Mouse (Mus musculus) forelimb bud, embryonic 11.5 days (tissue): ENCODE data around the gene Slc22a23.
A peak's percentile ranks its signal among the peaks of the same experiment; 100 is the strongest.

Experiments
- DNase-seq: peaks from one replicate; pipeline ENCODE4 v3.0.0-alpha.2; 2012; ENCODE audit warnings: low read depth, low spot score

The Slc22a23 gene

DNA sequence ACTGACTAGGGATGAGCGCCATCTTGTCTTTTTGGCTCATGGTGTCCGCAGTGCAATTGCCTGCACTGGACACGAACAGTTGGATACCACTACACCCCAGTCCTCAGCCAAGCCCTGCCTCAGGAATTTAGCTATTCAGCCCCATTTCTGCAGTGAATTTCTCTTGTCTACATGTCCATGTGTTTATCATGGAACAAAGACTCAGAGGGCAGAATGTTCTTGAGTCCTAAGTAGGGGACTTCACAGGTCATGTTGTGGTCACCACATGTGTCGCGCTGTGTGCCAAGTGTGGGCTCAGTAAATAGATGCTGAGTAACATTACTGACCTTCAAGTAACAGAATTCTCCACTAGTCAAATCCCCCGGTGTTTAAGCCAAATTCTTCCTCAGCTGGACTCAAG lies 109.9 kb downstream of the Slc22a23 start:
- no peak for DNase-seq

- DNase-seq = no peak
These were observed 110.5 kb downstream of the Slc22a23 start for GRCm38 (mm10) chr13:34234439-34234838.

GRCm38 (mm10) chr13:34232992-34233391 lies 112.0 kb downstream of the Slc22a23 start:
- no peak for DNase-seq

DNA sequence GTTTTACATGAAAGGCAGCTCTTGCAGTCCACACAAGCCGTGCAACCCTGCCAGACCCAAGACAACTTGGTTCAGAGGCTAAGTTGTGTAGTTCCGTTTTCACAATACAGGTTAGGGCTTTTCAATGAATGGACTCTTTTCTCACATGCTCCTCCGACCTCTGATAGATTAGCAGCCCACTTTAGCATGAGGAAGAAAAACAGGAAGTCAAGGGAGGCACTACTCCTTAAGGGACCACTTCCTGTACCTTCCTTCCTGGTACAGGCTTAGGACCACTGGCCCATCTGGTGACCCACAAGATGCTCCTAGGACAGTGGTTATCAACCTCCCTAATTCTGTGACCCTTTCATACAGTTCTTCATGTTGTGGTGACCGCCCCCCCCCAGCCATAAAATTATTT lies 116.1 kb downstream of the Slc22a23 start:
- DNase-seq = no peak

GRCm38 (mm10) chr13:34227720-34228661 lies 117.0 kb downstream of the Slc22a23 start:
- no peak for DNase-seq

DNA sequence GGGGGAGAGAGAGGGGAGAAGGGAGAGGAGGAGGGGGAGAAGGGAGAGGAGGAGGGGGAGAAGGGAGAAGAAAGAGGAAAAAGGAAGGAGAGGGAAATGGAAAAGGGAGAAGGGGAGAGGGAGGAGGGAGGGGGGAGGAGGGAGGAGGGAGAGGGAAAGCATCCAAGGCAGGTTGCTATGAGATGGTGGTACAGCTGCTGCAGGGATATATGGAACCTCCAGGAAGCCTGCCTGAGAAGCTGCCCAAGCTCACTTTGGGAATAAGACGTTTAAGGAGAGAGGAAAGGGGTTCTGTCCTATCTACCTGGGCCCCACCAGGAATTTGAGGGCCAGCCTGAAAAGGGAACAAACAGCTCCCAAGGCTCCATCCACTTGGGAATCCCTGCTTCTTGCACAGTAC lies 118.0 kb downstream of the Slc22a23 start:
- DNase-seq = no peak

- no peak for DNase-seq
These were observed 122.0 kb downstream of the Slc22a23 start for GRCm38 (mm10) chr13:34222985-34223384.

- no peak for DNase-seq
These were observed 125.3 kb downstream of the Slc22a23 start for GRCm38 (mm10) chr13:34219728-34220127.

DNA sequence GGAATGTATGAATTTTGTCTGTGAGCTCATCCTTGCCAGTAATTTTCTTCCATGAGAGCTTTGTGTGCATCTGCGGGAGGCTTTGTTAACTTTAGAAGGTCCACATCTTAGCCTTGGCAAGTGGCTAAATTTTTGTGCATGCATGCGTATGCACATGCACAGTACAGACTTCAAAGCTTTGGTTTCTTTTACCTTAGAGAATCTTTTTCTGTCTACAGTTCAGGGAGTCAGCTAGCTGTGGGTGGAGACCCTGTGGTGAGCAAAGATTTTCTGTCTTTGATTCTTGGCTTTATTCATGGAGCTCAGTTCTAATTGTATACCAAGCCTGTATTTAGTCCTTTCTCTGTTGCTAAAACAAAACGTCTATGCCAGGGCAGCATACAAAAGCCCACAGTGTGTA lies 126.2 kb downstream of the Slc22a23 start:
- DNase-seq = no peak

DNA sequence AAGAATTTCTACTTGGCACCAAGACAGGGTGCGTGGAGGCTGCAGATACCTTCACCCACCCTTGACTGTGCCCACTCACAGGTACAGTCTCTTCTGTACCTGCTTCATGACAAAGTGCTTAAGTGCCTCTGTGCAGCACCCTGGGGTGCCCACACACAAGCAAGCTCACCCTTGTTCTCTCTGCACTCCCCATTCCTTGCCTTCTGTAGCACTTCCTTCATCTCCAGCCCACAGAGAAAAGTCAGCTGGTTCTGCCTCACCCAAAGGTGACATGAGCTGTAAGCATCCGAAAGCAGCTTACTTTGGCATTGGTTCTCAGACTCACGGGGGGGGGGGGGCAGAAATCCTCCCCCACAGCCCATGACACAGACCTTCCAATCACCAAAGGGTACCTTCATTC lies 130.1 kb downstream of the Slc22a23 start:
- DNase-seq = no peak

- no peak for DNase-seq
These were observed 132.2 kb downstream of the Slc22a23 start for GRCm38 (mm10) chr13:34212735-34213212.

GRCm38 (mm10) chr13:34211261-34211775 lies 133.7 kb downstream of the Slc22a23 start:
- DNase-seq = no peak

GRCm38 (mm10) chr13:34207714-34208470 lies 137.1 kb downstream of the Slc22a23 start:
- no peak for DNase-seq

DNA sequence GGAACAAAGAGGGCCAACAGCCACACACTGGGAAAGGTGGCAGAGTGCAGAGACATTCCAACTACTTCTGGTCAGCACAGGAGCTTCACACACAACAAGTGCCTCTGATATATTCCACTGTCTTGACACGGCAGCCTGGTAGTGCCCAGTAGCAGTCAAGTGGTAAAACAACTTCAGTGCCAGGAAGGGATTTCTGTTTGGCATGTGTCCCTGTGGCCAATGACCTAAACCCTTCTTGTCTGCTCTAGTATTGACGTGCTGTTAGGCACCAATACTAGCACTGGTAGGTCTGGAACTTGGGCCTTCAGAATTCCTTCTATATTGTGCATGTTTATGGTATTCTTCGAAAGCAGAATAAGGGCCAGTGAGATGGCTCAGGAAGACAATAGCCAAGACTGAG lies 139.8 kb downstream of the Slc22a23 start:
- DNase-seq = no peak

DNA sequence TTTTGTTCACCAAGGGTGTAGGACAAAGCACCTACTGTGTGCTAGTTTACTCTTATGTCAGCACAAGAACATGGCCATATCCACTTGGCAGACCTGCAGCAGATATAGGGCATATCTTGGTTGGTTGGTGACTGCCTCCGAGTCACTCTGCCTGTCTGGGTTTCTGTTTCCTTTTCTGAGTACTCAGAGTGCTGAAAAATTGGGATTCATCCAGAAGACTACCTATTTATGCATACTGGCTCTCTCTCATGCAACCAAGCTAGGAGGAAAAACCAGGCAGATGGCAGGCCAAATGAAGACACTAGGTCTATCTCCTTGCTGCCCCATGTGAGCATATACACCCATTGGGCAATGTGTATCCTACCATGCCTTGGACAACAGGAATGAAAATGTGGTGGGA lies 149.3 kb downstream of the Slc22a23 start:
- DNase-seq = no peak

GRCm38 (mm10) chr13:34193384-34193783 lies 151.6 kb downstream of the Slc22a23 start:
- DNase-seq = peak; percentile 8

DNA sequence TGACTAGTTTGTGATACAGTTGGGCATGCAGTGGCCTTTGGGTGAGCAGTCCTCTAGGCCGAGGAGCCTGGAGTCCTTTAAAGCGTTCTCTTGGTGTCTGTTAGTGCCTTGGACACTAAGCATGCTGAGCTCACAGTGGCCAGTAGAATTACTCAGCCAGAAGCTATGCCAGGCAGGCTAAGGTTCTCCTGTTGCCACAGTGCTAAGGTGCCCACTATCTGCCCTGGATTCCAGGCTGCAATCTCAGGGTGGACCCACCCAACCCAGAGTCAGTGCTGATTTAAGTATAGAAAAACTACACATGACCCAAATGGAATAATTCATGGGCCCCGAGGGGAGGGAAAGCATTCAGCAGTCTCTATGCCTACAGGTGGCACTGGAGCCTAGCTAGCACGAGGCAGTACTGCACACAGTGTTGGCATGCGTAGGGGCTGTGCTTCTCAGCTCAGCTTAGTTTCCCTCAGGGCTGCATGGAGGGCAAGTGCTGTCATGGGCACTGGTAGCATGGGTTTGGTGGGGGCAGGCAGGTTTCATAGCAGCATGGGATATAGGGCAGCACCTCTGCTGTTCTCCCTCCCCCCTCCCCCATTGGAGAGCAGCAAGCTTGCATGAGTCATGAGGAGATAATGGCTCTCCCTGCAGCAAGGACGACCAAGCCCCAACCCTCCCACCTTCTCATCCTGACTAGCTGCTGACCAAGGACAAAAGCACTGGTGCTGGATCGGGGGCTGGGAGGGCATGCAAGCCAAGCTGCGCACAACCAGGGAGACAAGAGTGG lies 152.4 kb downstream of the Slc22a23 start:
- DNase-seq = no peak

- peak; percentile 67 for DNase-seq
These were observed 157.4 kb downstream of the Slc22a23 start for GRCm38 (mm10) chr13:34187571-34187970.

- DNase-seq = no peak
These were observed 159.6 kb downstream of the Slc22a23 start for GRCm38 (mm10) chr13:34185371-34185770.

- no peak for DNase-seq
These were observed 163.4 kb downstream of the Slc22a23 start for GRCm38 (mm10) chr13:34181624-34182023.

DNA sequence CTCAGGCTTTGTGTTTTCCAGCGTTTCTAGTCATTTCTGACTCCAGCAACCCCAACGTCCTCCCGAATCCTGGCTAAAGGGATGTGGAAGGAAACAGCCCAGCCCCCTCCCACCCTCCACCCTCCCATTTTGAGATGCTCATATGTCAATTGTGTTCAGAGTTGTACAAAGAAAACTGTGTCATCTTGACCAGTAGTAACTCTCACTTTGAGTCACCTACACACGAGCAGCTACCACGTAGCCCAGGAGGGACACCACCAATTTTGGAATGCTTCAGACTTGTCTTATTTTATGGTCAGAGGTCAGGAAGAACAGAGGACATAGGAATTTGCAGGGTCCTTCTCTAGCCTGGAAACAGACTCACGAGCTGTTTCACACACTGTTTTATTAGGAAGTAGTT lies 171.0 kb downstream of the Slc22a23 start:
- DNase-seq = no peak
